Mouse (Mus musculus) heart, embryonic 12.5 days (tissue): Measurements from ENCODE around the gene Nwd2. TPM values are rescaled to one million over a fixed set of nuclear protein-coding genes. Genes with fewer than 3 reads are reported as not detected.

Experiments
- ATAC-seq: fragments of 200-750 bp; cut with Nextera tagmentation; 2 replicates; pipeline ENCODE4 v1.8.0; 2017; ENCODE audit warnings: moderate TSS enrichment, moderate library complexity; ENCODE audit not compliant: insufficient number of reproducible peaks, low FRiP score
- H3K27ac ChIP-seq: fragments of 300-500 bp; sonication (generic); 2 replicates; pipeline ENCODE4 v1.5.1; 2016; ENCODE audit warnings: mild to moderate bottlenecking, moderate library complexity; ENCODE audit not compliant: poor library complexity, severe bottlenecking
- H3K27me3 ChIP-seq: fragments of 300-500 bp; sonication (generic); replicated peaks from 2 replicates; pipeline ENCODE4 v1.6.1; 2016; ENCODE audit warnings: mild to moderate bottlenecking, moderate library complexity
- H3K36me3 ChIP-seq: fragments of 300-500 bp; sonication (generic); 2 replicates; pipeline ENCODE4 v1.6.1; 2016; ENCODE audit warnings: mild to moderate bottlenecking, moderate library complexity
- H3K4me1 ChIP-seq: fragments of 300-500 bp; sonication (generic); replicated peaks from 2 replicates; pipeline ENCODE4 v1.6.1; 2016; ENCODE audit warnings: mild to moderate bottlenecking
- H3K4me2 ChIP-seq: fragments of 300-500 bp; sonication (generic); 2 replicates; pipeline ENCODE4 v1.6.1; 2016; ENCODE audit warnings: mild to moderate bottlenecking, moderate library complexity
- H3K4me3 ChIP-seq: fragments of 300-500 bp; sonication (generic); 2 replicates; pipeline ENCODE4 v1.5.1; 2016; ENCODE audit warnings: mild to moderate bottlenecking
- H3K9ac ChIP-seq: fragments of 300-500 bp; sonication (generic); 2 replicates; pipeline ENCODE4 v1.6.1; 2016; ENCODE audit warnings: mild to moderate bottlenecking, moderate library complexity
- H3K9me3 ChIP-seq: fragments of 300-500 bp; sonication (generic); replicated peaks from 2 replicates; pipeline ENCODE4 v1.6.1; 2016; ENCODE audit warnings: mild to moderate bottlenecking, moderate library complexity
- WGBS: fragments of 180-500 bp; shearing (Covaris S2); methylation state at CpG from one replicate; pipeline ENCODE4 v1.1.7; 2016; 5-methylcytosine and 5-hydroxymethylcytosine counted together
- polyA plus RNA-seq: library from polyadenylated mRNA; unstranded; fragments of >200 nt; fragmentation: Nextera tagmentation; extraction: Ambion mirVana; gene quantifications from 2 replicates; pipeline ENCODE4 v1.2.1, GENCODE M21; 2016

The Nwd2 gene
- polyA plus RNA-seq, 1 experiment from 2014 or later, result 0.11 TPM

- H3K27ac ChIP-seq, result no peak overlapping the region
- peaks cover 5% of the 10 kb centered on the region; the same call in 1 of the 2 replicates for H3K9me3 ChIP-seq
- H3K9ac ChIP-seq, result no peak overlapping the region
- no peak overlapping the region for H3K4me3 ChIP-seq
- no peak for ATAC-seq
- no peaks in the 10 kb centered on the region for H3K27me3 ChIP-seq
- H3K4me1 ChIP-seq, result no peaks in the 10 kb centered on the region
- H3K4me2 ChIP-seq, result no peak overlapping the region
- no peaks in the 10 kb centered on the region for H3K36me3 ChIP-seq
- WGBS, result 84% methylated on average over 4 of the region's 4 CpGs
These were observed 117.0 kb downstream of the Nwd2 start for GRCm38 (mm10) chr5:63765886-63766285.

- Histone ChIP-seq H3K9me3 (peaks cover 5% of the 10 kb centered on the region; the same call in 1 of the 2 replicates), H3K27ac (no peak overlapping the region), H3K4me1 (no peaks in the 10 kb centered on the region), H3K36me3 (no peaks in the 10 kb centered on the region), H3K27me3 (no peaks in the 10 kb centered on the region), H3K9ac (no peak overlapping the region), H3K4me2 (no peak overlapping the region), H3K4me3 (no peak overlapping the region)
- ATAC-seq, result no peak
- WGBS, result 37% methylated on average over 6 of the region's 6 CpGs
These were observed 117.8 kb downstream of the Nwd2 start for GRCm38 (mm10) chr5:63766715-63767114.

DNA sequence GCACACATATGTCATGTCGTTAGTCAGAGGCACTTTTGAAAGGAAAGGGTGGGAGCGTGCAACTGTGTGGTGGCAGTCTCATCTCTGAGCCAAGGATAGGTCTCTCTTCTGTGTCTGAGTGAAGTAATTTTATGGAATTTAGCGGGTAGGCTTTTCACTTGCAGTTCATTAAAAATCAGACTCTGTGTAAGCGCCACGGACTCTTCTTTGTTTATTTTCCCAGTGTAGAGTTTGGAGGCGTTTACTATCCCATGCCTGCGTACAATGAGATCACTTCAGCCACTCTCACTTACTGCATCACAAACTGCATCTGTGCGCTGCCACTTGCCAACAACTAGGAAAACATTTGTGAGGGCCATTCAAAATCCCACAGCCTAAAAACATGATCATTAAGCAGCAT lies 118.6 kb downstream of the Nwd2 start:
- no peaks in the 10 kb centered on the region for H3K36me3 ChIP-seq
- H3K4me2 ChIP-seq, result no peak overlapping the region
- WGBS, result 74% methylated on average over 8 of the region's 8 CpGs
- ATAC-seq, result no peak
- H3K4me1 ChIP-seq, result no peaks in the 10 kb centered on the region
- H3K27me3 ChIP-seq, result no peaks in the 10 kb centered on the region
- no peak overlapping the region for H3K27ac ChIP-seq
- peaks cover 5% of the 10 kb centered on the region; the same call in 1 of the 2 replicates for H3K9me3 ChIP-seq
- no peak overlapping the region for H3K9ac ChIP-seq
- H3K4me3 ChIP-seq, result no peak overlapping the region

DNA sequence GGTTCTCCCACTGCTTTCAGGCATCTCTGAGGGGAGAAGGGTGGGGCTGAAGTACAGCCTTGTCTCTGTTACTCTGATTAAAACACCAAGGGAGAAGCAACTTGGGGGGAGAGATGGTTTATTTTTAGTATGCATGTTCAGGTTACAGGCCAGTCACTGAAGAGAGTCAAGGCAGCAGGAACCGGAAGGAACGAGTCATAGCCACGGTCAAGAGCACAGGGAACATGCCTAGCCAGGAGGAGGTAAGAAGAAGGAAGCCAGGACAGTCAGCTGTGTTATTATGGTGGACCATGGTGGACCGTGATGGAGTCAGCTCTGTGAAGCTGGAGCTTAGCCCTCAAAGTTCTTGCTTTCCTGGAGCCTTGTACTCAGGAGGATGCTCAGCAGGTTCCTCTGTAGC lies 119.3 kb downstream of the Nwd2 start:
- no peak overlapping the region for H3K9ac ChIP-seq
- no peaks in the 10 kb centered on the region for H3K36me3 ChIP-seq
- no peaks in the 10 kb centered on the region for H3K27me3 ChIP-seq
- peaks cover 5% of the 10 kb centered on the region; the same call in 1 of the 2 replicates for H3K9me3 ChIP-seq
- WGBS, result 52% methylated on average over 4 of the region's 4 CpGs
- H3K4me1 ChIP-seq, result no peaks in the 10 kb centered on the region
- ATAC-seq, result no peak
- no peak overlapping the region for H3K4me3 ChIP-seq
- H3K4me2 ChIP-seq, result no peak overlapping the region
- no peak overlapping the region for H3K27ac ChIP-seq

DNA sequence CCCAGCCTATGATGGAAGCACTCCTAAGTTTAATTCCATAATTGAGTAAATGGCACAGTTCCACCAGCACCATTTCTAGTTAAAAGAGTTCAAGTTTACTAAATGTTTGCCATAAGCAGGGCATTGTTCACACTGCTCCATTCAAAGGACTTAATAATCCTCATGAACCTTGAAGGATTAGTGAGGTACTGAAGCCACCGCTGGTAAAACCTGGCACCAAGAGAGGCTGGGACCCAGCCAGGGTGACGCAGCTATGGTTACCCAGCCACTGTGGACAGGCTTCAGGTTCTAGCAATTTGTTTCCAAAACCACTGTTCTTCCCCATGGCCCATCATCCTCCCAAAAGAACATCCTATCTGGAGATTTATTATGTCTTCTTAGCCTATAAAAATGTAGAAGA lies 124.1 kb downstream of the Nwd2 start:
- H3K4me1 ChIP-seq, result no peaks in the 10 kb centered on the region
- ATAC-seq, result no peak
- H3K27me3 ChIP-seq, result no peaks in the 10 kb centered on the region
- H3K9ac ChIP-seq, result no peak overlapping the region
- 71% methylated on average over 2 of the region's 2 CpGs for WGBS
- no peak overlapping the region for H3K4me3 ChIP-seq
- no peaks in the 10 kb centered on the region for H3K36me3 ChIP-seq
- H3K27ac ChIP-seq, result no peak overlapping the region
- H3K4me2 ChIP-seq, result no peak overlapping the region
- no peaks in the 10 kb centered on the region for H3K9me3 ChIP-seq

GRCm38 (mm10) chr5:63773603-63774002 lies 124.7 kb downstream of the Nwd2 start:
- Histone ChIP-seq H3K27me3 (no peaks in the 10 kb centered on the region), H3K9me3 (no peaks in the 10 kb centered on the region), H3K27ac (no peak overlapping the region), H3K36me3 (no peaks in the 10 kb centered on the region), H3K4me2 (no peak overlapping the region), H3K4me3 (no peak overlapping the region), H3K4me1 (no peaks in the 10 kb centered on the region), H3K9ac (no peak overlapping the region)
- WGBS, result 67% methylated on average over 1 of the region's 1 CpGs
- ATAC-seq, result no peak

DNA sequence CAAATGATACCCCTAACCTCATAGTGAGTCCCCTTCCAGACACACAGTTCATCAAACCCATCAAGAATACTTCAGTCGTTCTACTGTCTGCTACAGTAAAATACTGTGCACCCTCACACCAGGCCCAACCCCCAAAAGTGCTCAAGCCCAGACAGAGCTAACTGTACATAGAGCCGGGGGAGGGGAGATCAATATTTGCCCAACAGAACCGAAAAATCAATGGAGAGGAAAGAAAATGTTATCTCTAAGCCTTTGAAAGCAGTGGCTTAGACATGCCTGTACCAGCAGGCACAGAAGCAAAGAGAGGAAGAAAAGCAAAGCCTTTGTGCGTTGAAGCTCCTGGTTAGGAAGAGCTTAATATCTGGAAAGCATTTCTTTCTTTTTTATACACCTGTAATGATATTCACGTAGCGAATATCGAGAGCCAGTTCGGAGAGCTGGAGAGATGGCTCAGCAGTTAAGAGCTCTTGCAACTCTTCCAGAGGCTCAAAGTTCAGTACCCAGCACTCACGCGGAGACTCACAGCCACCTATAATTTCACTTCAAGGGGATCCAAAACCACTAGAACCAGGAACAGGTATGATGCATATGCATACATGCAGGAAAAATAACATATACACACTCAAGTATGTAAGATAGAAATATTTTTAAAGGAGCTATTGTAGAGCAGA lies 139.4 kb downstream of the Nwd2 start:
- no peak for ATAC-seq

DNA sequence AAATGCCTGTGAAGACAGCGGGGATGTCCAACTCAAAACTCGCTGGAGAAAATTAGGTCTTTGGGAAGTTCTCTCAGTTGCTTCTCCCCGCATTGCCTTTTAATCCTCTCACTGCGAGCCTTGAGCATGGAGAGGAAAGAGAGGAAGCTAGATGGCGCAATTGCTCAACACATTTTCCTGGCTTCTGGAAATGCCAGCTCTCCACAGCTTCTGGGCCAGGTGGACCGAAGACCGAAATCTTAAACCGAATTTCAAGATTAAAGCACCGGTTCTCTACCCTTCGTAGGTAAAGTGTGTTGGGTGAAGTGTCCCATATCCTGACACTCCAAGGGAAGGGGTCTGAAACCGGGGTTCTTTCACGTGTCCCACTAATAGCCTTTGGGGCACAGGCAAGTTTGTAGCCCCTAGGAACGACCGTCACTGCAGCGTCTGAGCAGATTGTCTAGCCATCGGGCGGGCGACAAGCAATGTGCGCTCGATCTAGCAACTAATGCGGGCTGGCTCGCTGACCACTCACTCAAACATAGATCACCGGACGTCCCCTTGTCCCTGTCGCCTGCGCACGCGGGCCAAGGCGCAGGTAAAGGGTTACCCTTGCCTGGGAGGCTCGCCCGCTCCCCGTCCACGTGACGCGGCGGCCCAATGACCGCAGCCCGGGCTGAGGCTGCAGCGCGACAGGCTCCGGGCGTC lies 163.1 kb downstream of the Nwd2 start, which contains the start of gene 0610040J01Rik:
Gene 0610040J01Rik (plus strand): TSS at position 545 of the 690 bp plus-strand sequence.
- peak within 1 kb of the TSS; percentile 57 for H3K4me3 ChIP-seq
- H3K4me2 ChIP-seq, result peak within 1 kb of the TSS; percentile 94
- no peaks in the 10 kb centered on the region for H3K4me1 ChIP-seq
- ATAC-seq, result peak; percentile 78
- H3K9ac ChIP-seq, result peak within 1 kb of the TSS; percentile 59
- 3% methylated on average over 42 of the region's 42 CpGs for WGBS
- peaks cover 26% of the 10 kb centered on the region for H3K27me3 ChIP-seq
- H3K36me3 ChIP-seq, result no peaks in the 10 kb centered on the region
- H3K27ac ChIP-seq, result no peak within 1 kb of the TSS
- peaks cover 7% of the 10 kb centered on the region; the same call in 1 of the 2 replicates for H3K9me3 ChIP-seq

More for the DNA sequence above, 139.4 kb downstream of the Nwd2 start:
- no peaks in the 10 kb centered on the region for H3K36me3 ChIP-seq
- no peaks in the 10 kb centered on the region for H3K4me1 ChIP-seq
- no peak overlapping the region for H3K4me2 ChIP-seq
- no peaks in the 10 kb centered on the region for H3K9me3 ChIP-seq
- H3K27ac ChIP-seq, result no peak overlapping the region
- 79% methylated on average over 10 of the region's 10 CpGs for WGBS
- no peak overlapping the region for H3K9ac ChIP-seq
- H3K4me3 ChIP-seq, result no peak overlapping the region
- no peaks in the 10 kb centered on the region for H3K27me3 ChIP-seq

DNA sequence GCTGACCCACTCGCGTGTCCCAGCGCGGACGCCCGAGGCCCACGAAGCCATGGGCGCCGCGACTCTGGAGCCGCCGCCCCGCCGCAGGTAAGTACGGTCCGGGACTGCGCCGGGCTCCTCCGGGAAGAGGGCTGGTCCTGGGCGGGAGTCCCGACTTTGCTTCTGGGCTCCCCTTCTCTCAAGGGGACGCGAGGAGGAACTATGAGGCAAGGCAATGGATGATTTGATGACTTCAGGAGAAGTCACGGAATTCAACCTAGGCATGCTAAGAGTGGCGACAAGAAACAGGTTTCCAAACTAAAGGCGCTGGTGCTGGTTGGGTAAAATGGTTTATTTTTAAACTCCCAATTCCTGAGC lies 163.6 kb downstream of the Nwd2 start:
- no peak for ATAC-seq
- peak overlapping the region; percentile 59 for H3K9ac ChIP-seq
- no peaks in the 10 kb centered on the region for H3K4me1 ChIP-seq
- 2% methylated on average over 26 of the region's 26 CpGs for WGBS
- H3K36me3 ChIP-seq, result no peaks in the 10 kb centered on the region
- H3K9me3 ChIP-seq, result peaks cover 2% of the 10 kb centered on the region; the same call in 1 of the 2 replicates
- peak overlapping the region; percentile 94 for H3K4me2 ChIP-seq
- peak overlapping the region; percentile 57 for H3K4me3 ChIP-seq
- peaks cover 26% of the 10 kb centered on the region for H3K27me3 ChIP-seq
- H3K27ac ChIP-seq, result no peak overlapping the region

DNA sequence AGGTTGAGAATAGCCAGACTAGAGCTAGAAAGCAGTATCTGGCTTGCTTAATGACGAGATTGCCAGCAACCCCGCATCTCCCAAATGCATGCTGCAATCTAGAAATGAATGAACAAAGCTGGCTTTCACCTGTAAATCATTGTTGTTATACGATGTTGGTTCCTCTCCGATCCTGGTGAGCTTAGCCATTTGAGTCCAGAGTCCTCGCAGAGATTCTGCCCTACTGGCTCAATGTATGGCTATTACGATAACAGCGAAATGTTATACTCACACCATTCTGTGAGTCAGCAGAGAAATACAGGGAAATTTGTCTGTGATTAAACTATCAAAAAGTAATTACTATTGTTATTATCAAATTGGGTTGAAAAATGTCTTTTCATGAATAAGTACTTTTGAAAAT lies 167.7 kb downstream of the Nwd2 start:
- peaks cover 23% of the 10 kb centered on the region for H3K27me3 ChIP-seq
- H3K4me1 ChIP-seq, result peaks cover 5% of the 10 kb centered on the region; the same call in 1 of the 2 replicates
- no peak overlapping the region for H3K4me2 ChIP-seq
- no peaks in the 10 kb centered on the region for H3K36me3 ChIP-seq
- WGBS, result 86% methylated on average over 7 of the region's 7 CpGs
- no peak overlapping the region for H3K9ac ChIP-seq
- H3K4me3 ChIP-seq, result no peak overlapping the region
- H3K9me3 ChIP-seq, result no peaks in the 10 kb centered on the region
- no peak for ATAC-seq
- H3K27ac ChIP-seq, result no peak overlapping the region

DNA sequence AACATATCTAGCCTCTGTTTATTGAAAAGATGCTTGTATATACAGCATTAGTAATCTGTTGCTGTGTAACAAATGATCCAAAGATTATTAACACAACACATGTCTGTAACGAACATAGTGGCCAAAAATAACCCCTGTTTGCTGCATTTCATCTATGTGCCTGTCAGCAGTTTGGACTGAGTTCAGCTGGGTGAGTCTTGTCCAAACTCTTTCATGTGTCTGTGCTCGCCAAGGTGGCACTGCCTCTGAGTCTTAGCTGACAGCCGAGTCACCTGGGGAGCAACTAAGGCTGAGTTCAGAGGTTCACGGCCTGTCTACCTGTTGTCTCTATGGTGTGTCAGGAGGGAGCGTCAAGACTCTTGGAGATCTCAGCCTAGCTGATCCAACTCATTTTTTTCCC lies 168.4 kb downstream of the Nwd2 start:
- no peak overlapping the region for H3K4me2 ChIP-seq
- H3K9ac ChIP-seq, result no peak overlapping the region
- no peak overlapping the region for H3K27ac ChIP-seq
- H3K9me3 ChIP-seq, result no peaks in the 10 kb centered on the region
- H3K4me1 ChIP-seq, result peaks cover 9% of the 10 kb centered on the region; the same call in 1 of the 2 replicates
- H3K4me3 ChIP-seq, result no peak overlapping the region
- peaks cover 20% of the 10 kb centered on the region for H3K27me3 ChIP-seq
- ATAC-seq, result no peak
- 60% methylated on average over 5 of the region's 5 CpGs for WGBS
- H3K36me3 ChIP-seq, result no peaks in the 10 kb centered on the region
